Mouse (Mus musculus) CH12.LX (cell line): ENCODE measurements around the gene Krt23. TPM values are rescaled to one million over a fixed set of nuclear protein-coding genes. Genes with fewer than 3 reads are reported as not detected.

Experiments
- DNase-seq: peaks from one replicate; pipeline ENCODE4 v3.0.0-alpha.2; 2013; ENCODE audit errors: extremely low read depth
- H3K27ac ChIP-seq: 2 replicates; pipeline ENCODE4 v1.5.1; 2012; ENCODE audit warnings: low read depth, mild to moderate bottlenecking, control low read depth, moderate library complexity; ENCODE audit not compliant: insufficient read depth
- H3K27me3 ChIP-seq: replicated peaks from 2 replicates; pipeline ENCODE3; 2012; ENCODE audit warnings: inconsistent platforms
- H3K36me3 ChIP-seq, 2 experiments: replicated peaks in 1 of 2; 2 replicates each; pipeline versions ENCODE3 to v1.6.1; 2012; ENCODE audit warnings: inconsistent platforms in 1 of 2, low read length in 1 of 2, mild to moderate bottlenecking in 1 of 2, mixed read lengths in 1 of 2, moderate library complexity in 1 of 2; ENCODE audit not compliant: control insufficient read depth in 1 of 2, insufficient read depth in 1 of 2
- H3K4me1 ChIP-seq, 2 experiments: 2 replicates each; pipeline ENCODE4 v1.6.1; 2012; ENCODE audit warnings: inconsistent platforms in 1 of 2, moderate library complexity in 1 of 2; ENCODE audit not compliant: insufficient read depth in 2 of 2, control insufficient read depth in 1 of 2
- H3K4me2 ChIP-seq: 2 replicates; pipeline ENCODE4 v1.6.1; 2012; ENCODE audit warnings: low read depth, mild to moderate bottlenecking, control low read depth; ENCODE audit not compliant: poor library complexity, insufficient read depth, severe bottlenecking
- H3K4me3 ChIP-seq, 3 experiments: fragments of 150-350 bp in 1 of 3; sonication (generic) in 1 of 3; replicated peaks in 1 of 3; 2 replicates each; pipeline versions ENCODE3 to v1.5.1; 2011 to 2012; ENCODE audit warnings: low read depth in 2 of 3, low read length in 2 of 3, mild to moderate bottlenecking in 2 of 3, moderate library complexity in 2 of 3, control low read depth in 1 of 3, improper control_type of control experiment in 1 of 3, inconsistent platforms in 1 of 3, mixed read lengths in 1 of 3; ENCODE audit not compliant: poor library complexity in 1 of 3
- H3K79me2 ChIP-seq: replicated peaks from 2 replicates; pipeline ENCODE4 v1.6.1; 2012; ENCODE audit warnings: mild to moderate bottlenecking, moderate library complexity; ENCODE audit not compliant: control insufficient read depth, poor library complexity, insufficient read depth, severe bottlenecking; ENCODE audit errors: extremely low read depth
- H3K9ac ChIP-seq: 2 replicates; pipeline ENCODE4 v1.6.1; 2012; ENCODE audit warnings: low read depth, mild to moderate bottlenecking, control low read depth, moderate library complexity; ENCODE audit not compliant: insufficient read depth
- H3K9me3 ChIP-seq: replicated peaks from 2 replicates; pipeline ENCODE3; 2012; ENCODE audit warnings: low read length, inconsistent platforms, mixed read lengths
- BHLHE40 ChIP-seq: IDR thresholded peaks from 2 replicates; pipeline ENCODE4 v1.6.1; 2011; ENCODE audit warnings: mild to moderate bottlenecking, low read depth, low read length, improper control_type of control experiment
- CTCF ChIP-seq, 2 experiments: IDR thresholded peaks in 1 of 2; conservative IDR thresholded peaks in 1 of 2; 2 replicates each; pipeline ENCODE4 v1.5.1; 2011 to 2012; ENCODE audit warnings: low read depth in 2 of 2, low read length in 2 of 2, improper control_type of control experiment in 1 of 2, inconsistent platforms in 1 of 2, mild to moderate bottlenecking in 1 of 2, moderate library complexity in 1 of 2
- ELF1 ChIP-seq: IDR thresholded peaks from 2 replicates; pipeline ENCODE4 v1.6.1; 2014; ENCODE audit warnings: low read depth, mild to moderate bottlenecking, inconsistent platforms, low read length, improper control_type of control experiment
- ETS1 ChIP-seq: conservative IDR thresholded peaks from 2 replicates; pipeline ENCODE4 v1.6.1; 2012; ENCODE audit warnings: low read depth, mild to moderate bottlenecking, inconsistent platforms, low read length, improper control_type of control experiment, moderate library complexity
- GABPA ChIP-seq: IDR thresholded peaks from 2 replicates; pipeline ENCODE4 v1.6.1; 2012; ENCODE audit warnings: low read depth, low read length, improper control_type of control experiment, inconsistent platforms; ENCODE audit not compliant: insufficient replicate concordance
- HCFC1 ChIP-seq: IDR thresholded peaks from 2 replicates; pipeline ENCODE4 v1.6.1; 2012; ENCODE audit warnings: low read depth, mild to moderate bottlenecking, inconsistent platforms, low read length, improper control_type of control experiment
- JUND ChIP-seq: conservative IDR thresholded peaks from 2 replicates; pipeline ENCODE4 v1.6.1; 2011; ENCODE audit warnings: low read depth, low read length, improper control_type of control experiment
- KAT2A ChIP-seq: IDR thresholded peaks from 2 replicates; pipeline ENCODE4 v1.6.1; 2012; ENCODE audit warnings: low read length, improper control_type of control experiment, inconsistent platforms; ENCODE audit not compliant: insufficient replicate concordance
- MAX ChIP-seq: IDR thresholded peaks from 2 replicates; pipeline ENCODE4 v1.6.1; 2011; ENCODE audit warnings: low read length, improper control_type of control experiment
- MAZ ChIP-seq: IDR thresholded peaks from 2 replicates; pipeline ENCODE4 v1.6.1; 2012; ENCODE audit warnings: low read depth, mild to moderate bottlenecking, inconsistent platforms, low read length, improper control_type of control experiment, moderate library complexity
- MEF2A ChIP-seq: IDR thresholded peaks from 2 replicates; pipeline ENCODE4 v1.6.1; 2014; ENCODE audit warnings: low read depth, mild to moderate bottlenecking, inconsistent platforms, low read length, improper control_type of control experiment, borderline replicate concordance
- MXI1 ChIP-seq: IDR thresholded peaks from 2 replicates; pipeline ENCODE4 v1.6.1; 2011; ENCODE audit warnings: mild to moderate bottlenecking, low read depth, low read length, improper control_type of control experiment
- MYC ChIP-seq: IDR thresholded peaks from 2 replicates; pipeline ENCODE4 v1.6.1; 2011; ENCODE audit warnings: low read depth, mild to moderate bottlenecking, improper control_type of control experiment, low read length
- NELFE ChIP-seq: IDR thresholded peaks from 2 replicates; pipeline ENCODE4 v1.6.1; 2011; ENCODE audit warnings: low read depth, low read length, improper control_type of control experiment
- NRF1 ChIP-seq: IDR thresholded peaks from 2 replicates; pipeline ENCODE4 v1.6.1; 2014; ENCODE audit warnings: low read depth, mild to moderate bottlenecking, inconsistent platforms, low read length, improper control_type of control experiment, moderate library complexity
- POLR2A ChIP-seq: IDR thresholded peaks from 2 replicates; pipeline ENCODE4 v1.6.1; 2011; ENCODE audit warnings: low read depth, mild to moderate bottlenecking, improper control_type of control experiment, low read length
- POLR2AphosphoS2 ChIP-seq: IDR thresholded peaks from 2 replicates; pipeline ENCODE4 v1.6.1; 2011; ENCODE audit warnings: low read depth, low read length, improper control_type of control experiment
- RAD21 ChIP-seq: IDR thresholded peaks from 2 replicates; pipeline ENCODE4 v1.6.1; 2011; ENCODE audit warnings: low read depth, mild to moderate bottlenecking, low read length, improper control_type of control experiment, moderate library complexity
- SMC3 ChIP-seq: IDR thresholded peaks from 2 replicates; pipeline ENCODE4 v1.6.1; 2011; ENCODE audit warnings: low read depth, low read length, improper control_type of control experiment
- UBTF ChIP-seq: IDR thresholded peaks from 2 replicates; pipeline ENCODE4 v1.6.1; 2012; ENCODE audit warnings: low read depth, mild to moderate bottlenecking, inconsistent platforms, low read length, improper control_type of control experiment, moderate library complexity
- USF2 ChIP-seq: conservative IDR thresholded peaks from 2 replicates; pipeline ENCODE4 v1.6.1; 2011; ENCODE audit warnings: low read depth, low read length, improper control_type of control experiment
- ZC3H11A ChIP-seq: IDR thresholded peaks from 2 replicates; pipeline ENCODE4 v1.6.1; 2012; ENCODE audit warnings: low read depth, mild to moderate bottlenecking, inconsistent platforms, low read length, improper control_type of control experiment
- ZMIZ1 ChIP-seq: IDR thresholded peaks from 2 replicates; pipeline ENCODE4 v1.6.1; 2012; ENCODE audit warnings: low read depth, mild to moderate bottlenecking, inconsistent platforms, low read length, improper control_type of control experiment
- dilution Hi-C: fragments of 300-500 bp; cut with MboI; formaldehyde crosslinking; loops from 2 replicates; pipeline ENCODE4 v1.14.3; 2020; ENCODE audit warnings: low sequenced_read_pairs; ENCODE audit not compliant: extremely low pct_unique_long_range_greater_than_20kb, extremely low pct_ligation_motif_present
- in situ Hi-C: fragments of 300-500 bp; cut with MboI; formaldehyde crosslinking; loops from 3 replicates; pipeline ENCODE4 v1.14.3; 2019; ENCODE audit warnings: low sequenced_read_pairs, low pct_ligation_motif_present, low pct_unique_long_range_greater_than_20kb, mixed read lengths
- polyA plus RNA-seq: library from polyadenylated mRNA; unstranded; fragments of >175 nt; gene quantifications from 2 replicates; pipeline ENCODE4 v1.2.1, GENCODE M21; 2012; ENCODE audit warnings: low read depth; ENCODE audit not compliant: insufficient read length
- total RNA-seq, 2 experiments: library from RNA; depleted of rRNA; stranded (reverse); fragments of 300-350 nt in 1 of 2; fragments of >200 nt in 1 of 2; gene quantifications; 2 replicates each; pipeline ENCODE4 v1.2.3; 2012 to 2014

Krt23 gene
- total and polyA plus RNA-seq, 3 experiments = not detected

DNA sequence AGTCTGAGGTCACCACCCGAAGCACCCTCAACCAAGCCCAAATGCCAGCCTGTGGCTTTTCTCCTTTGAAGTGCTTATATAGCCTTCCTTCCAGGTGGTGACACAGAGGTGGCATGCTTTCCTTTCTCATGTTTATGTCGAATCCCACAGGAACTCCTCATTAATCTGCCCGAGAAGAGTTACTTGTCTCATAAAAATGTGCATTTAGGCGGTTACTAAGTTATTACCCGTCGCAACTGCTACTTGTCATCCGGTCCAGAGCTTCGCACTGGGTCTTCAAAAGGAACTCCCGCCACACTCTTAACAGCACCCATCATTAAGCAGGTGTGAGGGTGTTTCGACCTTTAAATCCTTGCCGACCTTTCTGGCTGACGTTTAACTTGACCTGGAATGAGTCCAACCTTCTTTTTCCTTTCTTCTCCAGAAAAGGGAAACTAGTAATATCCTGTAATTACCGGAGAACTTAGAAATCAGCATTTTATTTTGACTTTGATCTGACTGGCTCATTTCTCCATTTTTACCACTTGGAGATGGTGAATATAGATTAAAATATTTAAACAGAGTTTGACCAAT, 28.4 kb upstream of the Krt23 start, which contains the start of gene Krt39:
Gene Krt39, minus strand, starts transcription at position 51 of the 573 bp plus-strand sequence.
- Histone ChIP-seq H3K4me3 (no peak within 1 kb of the TSS), H3K27ac (no peak within 1 kb of the TSS), H3K9me3 (no peaks in the 10 kb centered on the region), H3K27me3 (peaks cover 83% of the 10 kb centered on the region), H3K36me3 (no peaks in the 10 kb centered on the region), H3K79me2 (no peaks in the 10 kb centered on the region), H3K4me2 (no peak within 1 kb of the TSS), H3K4me1 (no peaks in the 10 kb centered on the region), H3K9ac (no peak within 1 kb of the TSS)
- dilution Hi-C loops (no loop called here), in situ Hi-C loops (no loop called here)
- TF ChIP-seq JUND (no peak), CTCF (conservative IDR thresholded peaks at IDR 0.05 in 1 of 2, IDR thresholded peaks at IDR 0.05 in 1 of 2; ENCODE audit: low read depth in 2 of 2, low read length in 2 of 2) (no peak), NELFE (no peak), NRF1 (no peak), GABPA (no peak), POLR2AphosphoS2 (no peak), MYC (no peak), UBTF (no peak), MAZ (no peak), HCFC1 (no peak), MAX (no peak), ETS1 (no peak), ZMIZ1 (no peak), SMC3 (no peak), KAT2A (no peak), MXI1 (no peak)
- no peak for DNase-seq

GRCm38 (mm10) chr11:99514098-99514497, 21.2 kb upstream of the Krt23 start:
- Histone ChIP-seq H3K9me3 (no peaks in the 10 kb centered on the region), H3K36me3 (no peaks in the 10 kb centered on the region), H3K27me3 (peaks cover 98% of the 10 kb centered on the region), H3K4me2 (no peak overlapping the region), H3K4me3 (no peak overlapping the region), H3K4me1 (no peaks in the 10 kb centered on the region), H3K79me2 (no peaks in the 10 kb centered on the region), H3K9ac (no peak overlapping the region), H3K27ac (no peak overlapping the region)
- no peak for DNase-seq
- TF ChIP-seq POLR2A = no peak
- TF ChIP-seq GABPA = no peak
- TF ChIP-seq MEF2A = no peak
- TF ChIP-seq MAZ = no peak
- no peak for TF ChIP-seq ETS1
- TF ChIP-seq JUND = no peak
- no peak for TF ChIP-seq ZMIZ1
- TF ChIP-seq ELF1 = no peak
- TF ChIP-seq RAD21 = no peak
- TF ChIP-seq USF2 = no peak
- no peak for TF ChIP-seq KAT2A
- no peak for TF ChIP-seq POLR2AphosphoS2
- TF ChIP-seq MYC = no peak
- no peak for TF ChIP-seq BHLHE40
- TF ChIP-seq ZC3H11A = no peak
- in situ Hi-C loops = no loop called here
- dilution Hi-C loops = no loop called here
